Mouse (Mus musculus) heart, adult 10 weeks (tissue): ENCODE data around the gene Nucks1. TPM values are rescaled to one million over a fixed set of nuclear protein-coding genes. Genes with fewer than 3 reads are reported as not detected.

Experiments used
- polyA plus RNA-seq: library from polyadenylated mRNA; stranded (reverse); fragments of 350-450 nt; fragmentation: Illumina TruSeq; extraction: RNeasy Lipid Tissue Mini Kit (QIAGEN cat#74804); gene quantifications from one replicate; pipeline ENCODE4 v1.2.3, GENCODE M21; 2014; ENCODE audit warnings: low read depth, low replicate concordance

Nucks1 gene
- 23.5 TPM for polyA plus RNA-seq

DNA sequence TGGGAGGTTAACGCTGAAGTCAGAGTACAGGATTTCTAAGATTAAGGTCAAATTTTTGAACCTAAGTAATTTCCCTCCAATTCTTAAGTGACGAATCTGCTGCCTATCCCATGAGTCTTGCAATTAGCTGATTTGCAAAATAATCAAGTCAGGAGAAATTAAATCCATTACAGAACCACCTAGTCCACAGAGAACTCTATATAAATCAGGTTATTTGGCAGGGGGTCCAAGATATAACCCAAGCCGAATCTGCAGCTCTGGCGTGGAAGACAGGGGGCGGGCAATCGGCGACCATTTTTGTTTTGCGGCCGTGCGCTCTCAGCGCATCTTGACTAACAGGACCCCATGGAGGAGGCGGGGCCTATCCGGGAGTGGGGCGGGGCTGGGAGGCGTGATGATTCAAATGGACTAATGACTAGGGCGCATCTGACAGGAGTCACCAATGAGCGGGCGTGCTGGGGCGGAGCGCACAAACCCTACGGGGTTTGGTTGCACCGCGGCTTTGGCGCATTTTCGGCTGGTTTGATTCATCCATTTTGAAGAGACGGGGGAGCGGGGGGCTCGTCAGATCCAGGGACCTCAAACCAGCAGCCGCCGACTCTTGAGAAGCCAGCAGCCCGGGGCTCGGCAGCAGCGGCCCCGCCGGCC, at the start of gene Nucks1:
Gene Nucks1, plus strand, starts transcription at position 534 of the 648 bp plus-strand sequence.

DNA sequence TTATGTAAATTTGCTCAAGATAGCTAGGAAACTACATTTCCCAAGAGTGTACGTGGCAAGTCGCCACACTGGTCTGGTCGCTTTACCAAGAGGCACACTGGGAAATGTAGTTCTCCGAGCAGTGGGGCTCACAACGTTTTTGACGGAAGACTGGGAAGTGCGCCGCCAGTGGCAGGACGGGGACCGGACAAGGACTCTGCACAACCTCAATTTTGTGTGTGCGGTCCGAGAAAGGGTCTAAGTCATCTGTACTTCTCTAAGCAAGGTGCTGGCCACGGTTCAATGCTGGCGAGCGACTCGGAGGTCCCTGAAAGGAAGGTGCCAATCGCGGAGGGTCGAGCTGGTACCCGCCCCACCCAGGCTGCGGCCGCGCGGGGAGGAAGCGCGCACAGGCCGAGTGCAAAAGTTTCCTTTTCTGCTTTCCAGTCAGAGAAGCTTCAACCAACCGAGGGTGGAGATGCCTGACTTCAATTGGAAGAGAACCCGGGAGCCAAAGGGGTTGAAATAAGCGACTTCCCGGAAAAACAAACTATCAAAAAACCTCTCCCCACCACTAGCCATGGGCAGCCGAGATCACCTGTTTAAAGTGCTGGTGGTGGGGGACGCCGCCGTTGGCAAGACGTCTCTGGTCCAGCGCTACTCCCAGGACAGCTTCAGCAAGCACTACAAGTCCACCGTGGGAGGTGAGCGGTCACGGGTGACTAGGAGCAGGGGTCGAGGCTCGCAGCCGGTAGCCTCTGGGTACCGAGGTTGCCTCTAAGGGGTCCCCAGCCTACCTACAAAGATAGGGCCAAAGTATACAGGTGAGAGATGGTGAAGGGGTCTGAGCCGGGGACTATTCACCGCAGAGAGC, 43.0 kb upstream of the Nucks1 start, which contains the start of gene Rab29:
Gene Rab29, plus strand, starts transcription at position 132 of the 853 bp plus-strand sequence.

DNA sequence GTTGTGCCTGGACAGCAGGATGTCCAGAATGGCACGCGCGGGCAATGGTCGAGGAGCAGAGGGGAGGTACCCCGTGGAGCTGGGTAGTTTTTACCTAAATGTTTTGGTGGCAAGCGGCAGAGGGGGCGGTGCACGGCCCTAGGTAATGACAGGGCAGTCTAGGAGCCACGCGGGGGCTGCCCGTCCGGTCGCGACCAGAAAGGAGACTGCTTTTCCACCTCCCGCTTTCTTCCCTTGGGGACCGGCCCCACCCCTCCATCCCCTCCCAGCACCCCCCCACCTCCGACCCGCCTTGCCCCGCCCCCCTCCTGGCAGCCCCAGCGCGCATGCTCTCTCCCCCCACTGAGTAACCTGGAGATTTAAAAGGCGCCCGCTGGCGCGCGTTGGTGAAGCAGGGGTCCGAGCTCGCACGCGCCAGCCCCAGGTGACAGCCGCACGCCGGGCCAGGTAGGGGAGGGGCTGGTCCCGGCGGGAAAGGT, 52.3 kb downstream of the Nucks1 start, which contains the start of gene Slc45a3:
Gene Slc45a3, plus strand, starts transcription at position 362 of the 479 bp plus-strand sequence.

Other genes starting within 250 kb of the Nucks1 start
- gene Rab7b, start 221.8 kb upstream of the Nucks1 start, polyA plus RNA-seq: 5.7 TPM
- gene Slc26a9, start 166.5 kb upstream of the Nucks1 start, polyA plus RNA-seq: not detected
- gene Pm20d1, start 113.2 kb upstream of the Nucks1 start, polyA plus RNA-seq: 6.0 TPM
- 45.6 TPM for gene Slc41a1, start 83.0 kb upstream of the Nucks1 start, polyA plus RNA-seq
- 13.3 TPM for gene Rab29, start 43.3 kb upstream of the Nucks1 start, polyA plus RNA-seq
- 4.4 TPM for gene Slc45a3, start 52.4 kb downstream of the Nucks1 start, polyA plus RNA-seq
- 27.5 TPM for gene Elk4, start 97.1 kb downstream of the Nucks1 start, polyA plus RNA-seq
- gene Mfsd4a, start 157.5 kb downstream of the Nucks1 start, polyA plus RNA-seq: 1.0 TPM
- 19.5 TPM for gene Cdk18, start 229.2 kb downstream of the Nucks1 start, polyA plus RNA-seq